Comparison of ENCODE assay signal across 8 mouse cellular contexts in the genomic region with DNA sequence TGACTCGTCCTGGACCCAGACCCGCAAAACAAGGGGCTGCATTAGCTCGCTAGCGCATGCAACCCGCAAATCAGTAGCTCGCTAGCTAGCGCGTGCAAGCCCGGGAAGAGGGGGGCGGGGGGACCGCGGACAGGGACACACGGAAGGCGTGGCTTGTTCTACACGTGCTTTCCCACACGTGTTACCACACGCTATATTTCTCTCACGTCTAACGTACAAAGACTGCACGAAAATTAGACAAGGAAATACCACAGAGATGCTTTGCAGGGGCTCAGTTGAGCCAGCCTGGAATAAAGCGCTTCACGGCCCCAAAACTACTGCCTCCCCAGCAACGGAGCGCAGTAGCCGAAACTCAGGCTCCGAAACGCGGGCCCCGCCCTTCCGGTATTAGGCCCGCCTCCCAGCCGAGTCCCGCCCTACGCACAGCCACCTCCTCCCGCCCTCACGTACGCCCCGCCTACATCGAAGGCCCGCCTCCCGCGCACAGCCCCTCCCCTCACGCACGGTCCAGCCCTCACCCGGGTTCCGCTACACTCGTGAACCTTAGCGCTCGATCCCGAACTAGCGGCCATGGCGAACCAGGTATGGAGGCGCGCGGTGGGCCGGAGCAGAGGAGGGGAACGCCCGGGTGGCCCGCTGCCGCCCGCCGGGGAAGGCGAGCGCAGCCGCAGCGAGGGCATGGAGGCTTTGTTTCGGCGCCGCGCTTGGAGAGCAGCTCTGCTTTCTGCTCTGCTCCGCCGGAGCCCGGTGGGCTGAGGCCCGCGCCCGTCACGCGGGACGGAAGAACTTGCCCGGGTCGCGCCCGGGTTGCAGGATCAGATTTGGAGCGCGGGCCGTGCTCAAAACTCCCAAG. TPM values are rescaled to one million over a fixed set of nuclear protein-coding genes. Genes with fewer than 3 reads are reported as not detected.
DNase-seq lines count a peak whose midpoint lies in the region; ATAC-seq and TF ChIP-seq lines count a peak whose summit lies in the region.

Adh5 (plus strand) TSS at position 482 of the 853 bp plus-strand sequence.

- H3K9ac ChIP-seq in lung, postnatal 0 days (replicated peaks; ENCODE audit: low read depth), result peak within 1 kb of the TSS; percentile 81

- peaks cover 31% of the 10 kb centered on the region for H3K36me3 ChIP-seq in hindbrain, embryonic 10.5 days
- H3K36me3 ChIP-seq in lung, postnatal 0 days (ENCODE audit: insufficient read depth, low read length), result 0 out of 2 replicates have a peak, but pooled peaks cover 8% of the 10 kb centered on the region

- DNase-seq in MEL-GATA-1-ER (ENCODE audit: extremely low read depth, low read depth), result peak; percentile 81
- DNase-seq in cerebellum, adult 8-10 months, result peak; percentile 90
- peak; percentile 97 for DNase-seq in hindbrain, embryonic 10.5 days (ENCODE audit: low spot score)
- peak; percentile 89 for DNase-seq in layer of hippocampus, adult 9-11 months
- peak; percentile 96 for DNase-seq in lung, postnatal 0 days (ENCODE audit: low spot score)
- DNase-seq in ovary, postnatal 14 days (ENCODE audit: low spot score), result peak; percentile 83
- DNase-seq in thymus, postnatal 14 days, result peak; percentile 95

- TF ChIP-seq CTCF in lung, postnatal 0 days (IDR thresholded peaks at IDR 0.05), result peak; percentile 41; the same call in 1 of the 2 replicates

- WGBS in hindbrain, embryonic 10.5 days, result under 1% methylated on average over 86 of the region's 86 CpGs
- 2% methylated on average over 83 of the region's 86 CpGs for WGBS in lung, postnatal 0 days

- H3K4me2 ChIP-seq in lung, postnatal 0 days (replicated peaks; ENCODE audit: low read depth, low read length), result peak within 1 kb of the TSS; percentile 82

- peak within 1 kb of the TSS; percentile 96 for H3K27ac ChIP-seq in hindbrain, embryonic 10.5 days
- H3K27ac ChIP-seq in lung, postnatal 0 days (ENCODE audit: low read length), result peak within 1 kb of the TSS; percentile 81

- H3K4me3 ChIP-seq in hindbrain, embryonic 10.5 days, result peak within 1 kb of the TSS; percentile 94
- peak within 1 kb of the TSS; percentile 88 for H3K4me3 ChIP-seq in lung, postnatal 0 days (ENCODE audit: low read depth, low read length)

- H3K9me3 ChIP-seq in hindbrain, embryonic 10.5 days, result no peaks in the 10 kb centered on the region
- H3K9me3 ChIP-seq in lung, postnatal 0 days (ENCODE audit: low read length), result no peaks in the 10 kb centered on the region

- H3K27me3 ChIP-seq in hindbrain, embryonic 10.5 days (ENCODE audit: insufficient read depth, poor library complexity, severe bottlenecking), result no peaks in the 10 kb centered on the region
- H3K27me3 ChIP-seq in lung, postnatal 0 days (replicated peaks; ENCODE audit: insufficient read depth, low read length), result no peaks in the 10 kb centered on the region

- no peak for TF ChIP-seq EP300 in lung, postnatal 0 days (IDR thresholded peaks at IDR 0.05)

- ATAC-seq in frontal cortex, adult (ENCODE audit: low TSS enrichment), result peak; percentile 94
- ATAC-seq in lung, postnatal 0 days, result peak; percentile 100

- peaks cover 38% of the 10 kb centered on the region for H3K4me1 ChIP-seq in hindbrain, embryonic 10.5 days (replicated peaks)
- peaks cover 4% of the 10 kb centered on the region; the same call in 1 of the 2 replicates for H3K4me1 ChIP-seq in lung, postnatal 0 days (ENCODE audit: insufficient read depth, low read depth, low read length)

RNA-seq across cellular contexts. Expression of gene Adh5, which starts in this region (rescaled TPM):
- polyA plus RNA-seq in hindbrain, embryonic 10.5 days (2016; fragmentation: Nextera tagmentation; extraction: Ambion mirVana), result 255 and 261 TPM in 2 replicates
- 116 and 125 TPM in 2 replicates for polyA plus RNA-seq in lung, postnatal 0 days (2015; fragmentation: Nextera tagmentation; extraction: Ambion mirVana)

Comparison
In these comparisons a context has a peak if more than half of its experiments do, and no peak if none do; other contexts are left out.
1. Peak in every context shown above with its lines: DNase-seq, ATAC-seq, H3K4me3 ChIP-seq and H3K27ac ChIP-seq.